Mouse (Mus musculus) liver, embryonic 14.5 days (tissue): Measurements from ENCODE around the gene Krt27.

ENCODE experiments used
- CTCF ChIP-seq: IDR thresholded peaks from 2 replicates; pipeline ENCODE4 v1.5.1; 2016; ENCODE audit warnings: antibody characterized with exemption, low read depth, control low read depth
- EP300 ChIP-seq: IDR thresholded peaks from 2 replicates; pipeline ENCODE4 v1.6.1; 2016; ENCODE audit warnings: antibody characterized with exemption, low read depth

DNA sequence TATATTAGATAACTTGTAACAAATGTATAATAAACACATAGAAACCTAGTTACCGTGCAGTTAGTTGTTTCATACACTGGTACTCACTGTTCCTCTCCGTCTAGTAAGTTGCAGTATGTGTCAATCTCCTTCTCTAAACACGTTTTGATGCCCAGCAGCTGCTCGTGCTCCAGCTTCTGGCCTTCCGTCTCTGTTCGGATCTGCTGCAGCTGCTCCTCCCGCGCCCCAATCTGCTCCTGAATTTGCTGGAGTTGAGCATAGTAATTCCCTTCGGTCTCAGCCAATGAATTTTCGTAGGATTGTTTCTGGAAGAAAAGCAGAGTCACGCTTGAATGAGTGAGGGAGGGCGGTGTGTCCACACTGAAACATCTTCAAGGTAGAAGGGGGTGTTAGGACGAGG is 17.5 kb downstream of the Krt27 start:
- TF ChIP-seq CTCF: no peak
- no peak for TF ChIP-seq EP300
